Mouse (Mus musculus) megakaryocyte-erythroid progenitor cell, adult 5 weeks (primary cell): ENCODE data around the gene Sel1l. TPM values are rescaled to one million over a fixed set of nuclear protein-coding genes. Genes with fewer than 3 reads are reported as not detected.

Experiments used
- polyA plus RNA-seq: library from polyadenylated mRNA; stranded (reverse); fragments of >175 nt; gene quantifications from 2 replicates; pipeline ENCODE4 v1.2.3, GENCODE M21; 2012

Gene Sel1l
- 70.2 and 75.7 TPM in 2 replicates for polyA plus RNA-seq

DNA sequence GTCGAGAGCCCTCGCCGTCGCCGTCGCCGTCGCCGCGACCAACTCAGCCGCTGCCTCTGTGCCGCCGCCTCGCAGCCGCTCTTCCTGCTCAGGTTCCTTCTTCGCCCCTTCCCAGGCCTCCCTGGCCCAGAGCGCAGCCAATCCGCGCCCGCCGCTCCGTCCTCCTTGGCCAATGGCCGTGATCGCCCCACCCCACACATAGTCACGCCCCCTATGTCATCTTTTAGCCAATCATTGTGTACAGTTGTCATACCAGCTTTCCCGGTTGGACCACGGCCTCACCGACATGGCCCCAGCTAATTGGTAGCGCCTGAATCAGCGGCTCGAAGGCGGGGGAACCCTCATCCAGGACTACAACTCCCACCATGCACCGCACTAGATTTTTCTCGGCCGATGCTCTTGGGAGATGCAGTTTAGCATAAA is at the start of gene Sel1l:
Gene Sel1l, minus strand, starts transcription at position 113 of the 423 bp plus-strand sequence.

DNA sequence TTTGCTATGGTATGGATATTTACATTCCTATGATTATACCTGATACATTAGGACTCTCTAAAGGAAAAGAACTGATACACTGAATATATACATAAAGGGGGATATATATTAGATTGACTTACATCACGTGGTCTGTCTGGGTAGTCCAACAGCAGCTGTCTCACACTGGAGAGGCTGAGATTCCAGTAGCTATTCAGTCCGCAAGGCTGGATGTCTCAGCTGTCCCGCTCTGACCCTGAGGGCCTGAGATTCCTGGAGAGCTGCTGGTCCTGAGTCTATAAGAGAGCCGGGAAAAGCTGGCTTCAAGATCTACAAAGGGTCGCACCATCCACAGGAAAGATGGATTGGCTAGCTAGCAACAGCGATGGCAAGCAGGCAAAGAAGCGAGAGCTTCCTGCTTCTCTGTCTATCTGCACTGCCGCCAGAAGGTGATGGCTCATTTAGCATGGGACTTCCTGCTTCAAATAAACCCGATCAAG is 61.0 kb downstream of the Sel1l start, which contains the start of gene Ston2:
Gene Ston2, minus strand, starts transcription at position 429 of the 479 bp plus-strand sequence.

Other genes with a start within 250 kb of the Sel1l start
- 12.9 and 14.4 TPM in 2 replicates for gene Ston2, start 60.8 kb downstream of the Sel1l start, polyA plus RNA-seq